Mouse (Mus musculus) layer of hippocampus, adult 11-12 months (tissue): ENCODE measurements at regions not wholly inside any gene's neighbourhood (a gene's known extent, or its start where the extent isn't known, plus 50 kb on each side); places are given as distances from the start of the nearest gene placed in this dataset.

ENCODE experiments used
- DNase-seq: peaks from one replicate; pipeline ENCODE4 v3.0.0; 2022; ENCODE audit warnings: low spot score

DNA sequence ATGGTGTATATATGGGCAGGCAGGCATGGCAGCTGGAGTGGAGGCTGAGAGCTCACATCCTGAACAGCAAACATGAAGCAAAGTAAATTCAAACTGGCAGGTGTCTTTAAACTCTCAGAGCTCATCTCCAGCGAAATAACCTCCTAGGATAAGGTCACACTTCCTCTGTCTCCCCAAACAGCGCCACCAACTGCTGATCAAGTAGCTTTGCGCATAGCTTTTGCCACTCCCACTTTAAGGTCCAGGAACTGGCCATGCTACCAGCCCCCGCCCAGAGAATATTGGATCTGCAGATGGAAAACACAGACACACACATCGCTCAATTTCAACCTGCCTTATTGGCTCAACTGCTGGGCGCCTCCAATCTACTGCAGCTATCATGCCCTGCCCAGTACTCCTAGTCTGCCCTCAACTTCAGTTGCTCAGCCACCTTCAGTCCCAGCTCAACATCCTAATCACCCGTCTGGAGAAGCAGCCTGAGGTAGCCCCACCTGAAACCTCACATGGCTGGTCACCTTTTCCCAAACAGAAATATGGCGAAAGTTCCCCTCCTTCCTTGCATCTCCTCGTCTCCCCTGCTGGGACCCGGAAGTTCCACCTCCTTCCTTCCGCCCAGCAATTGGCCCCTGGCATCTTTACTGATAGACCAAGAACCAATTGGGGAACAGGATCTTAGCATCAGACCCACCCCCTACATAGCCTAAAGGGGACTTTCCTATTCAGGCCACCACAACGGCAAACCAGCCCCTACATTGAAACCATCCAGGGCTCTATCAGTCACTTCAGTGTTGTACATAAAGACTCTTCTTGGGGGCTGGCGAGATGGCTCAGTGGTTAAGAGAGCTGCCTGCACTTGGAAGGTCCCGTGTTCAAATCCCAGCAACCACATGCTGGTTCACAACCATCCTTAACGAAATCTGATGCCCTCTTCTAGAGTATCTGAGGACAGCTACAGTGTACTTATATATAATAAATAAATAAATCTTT is 70.4 kb upstream of the Slc38a4 start:
- no peak for DNase-seq

GRCm38 (mm10) chr15:97122263-97122662 is 66.5 kb upstream of the Slc38a4 start:
- no peak for DNase-seq

- DNase-seq: no peak
Measured at GRCm38 (mm10) chr15:97112452-97113200, 56.9 kb upstream of the Slc38a4 start.

DNA sequence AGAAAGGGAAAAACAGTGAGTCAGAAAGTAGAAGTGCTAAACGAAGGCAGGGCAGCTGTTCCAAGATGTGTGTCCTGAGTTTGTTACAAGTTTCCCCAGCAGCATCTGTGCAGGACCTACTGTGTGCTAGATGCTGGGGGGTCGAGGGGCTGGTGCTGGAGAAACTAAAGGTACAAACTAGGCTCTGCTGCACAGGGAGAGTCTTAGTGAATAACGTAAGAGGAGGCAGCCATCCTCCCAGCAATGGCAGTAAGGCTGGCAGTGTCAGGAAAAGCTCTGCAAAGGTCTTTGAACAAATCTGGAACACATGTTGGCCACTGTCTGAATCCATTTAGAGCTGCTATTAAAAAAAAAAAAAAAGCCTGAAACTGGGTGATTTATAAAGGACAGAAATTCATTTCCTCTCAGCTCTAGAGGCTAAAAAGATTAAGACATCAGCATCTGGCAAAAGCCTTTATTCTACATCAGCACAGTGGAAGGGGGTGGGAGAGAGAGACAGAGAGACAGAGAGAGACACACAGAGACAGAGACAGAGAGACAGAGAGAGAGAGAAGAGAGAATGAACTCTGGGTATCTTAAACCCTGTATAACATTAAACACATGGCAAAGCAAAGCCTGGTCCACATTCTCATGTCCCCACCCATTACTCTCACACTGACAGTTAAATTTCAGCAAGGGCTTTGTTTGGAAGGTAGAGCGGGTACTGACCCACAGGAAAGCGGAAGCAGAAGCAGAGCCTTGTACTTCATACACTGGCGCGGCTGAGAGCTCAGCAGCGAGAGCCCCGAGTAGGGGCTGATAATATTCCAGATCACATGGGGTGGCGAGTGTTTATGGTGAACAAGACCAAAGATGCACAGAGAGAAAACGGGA is 55.8 kb upstream of the Slc38a4 start:
- no peak for DNase-seq

- no peak for DNase-seq
Measured at GRCm38 (mm10) chr15:97107779-97108178, 52.0 kb upstream of the Slc38a4 start.

DNA sequence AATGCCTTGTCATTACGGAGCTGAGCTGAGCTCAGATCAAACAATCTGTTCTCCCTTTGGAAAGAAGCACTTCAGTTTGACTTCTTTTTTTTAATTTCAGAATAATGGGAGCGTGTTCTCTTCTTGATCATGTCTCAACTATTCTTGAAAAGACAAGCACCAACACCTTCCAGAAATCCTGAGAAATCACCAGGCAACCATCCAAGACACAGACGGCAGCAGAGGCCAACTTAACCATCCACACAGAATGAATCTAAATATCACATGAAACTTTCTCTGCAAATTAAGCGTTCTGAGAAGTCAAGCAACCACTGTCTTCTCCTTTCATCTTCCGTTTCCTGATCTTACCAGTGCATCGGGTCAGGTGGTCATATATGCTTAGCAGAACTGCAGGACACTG is 50.8 kb upstream of the Slc38a4 start:
- peak; percentile 5 for DNase-seq
